Mouse (Mus musculus) MEL (cell line): ENCODE data around the gene Golga4. TPM values are rescaled to one million over a fixed set of nuclear protein-coding genes. Genes with fewer than 3 reads are reported as not detected.

Experiments
- DNase-seq: peaks from one replicate; pipeline ENCODE4 v3.0.0; 2011; ENCODE audit warnings: low read depth, low spot score
- H3K27ac ChIP-seq: 2 replicates; pipeline ENCODE4 v1.5.1; 2012; ENCODE audit warnings: low read depth, mild to moderate bottlenecking, control low read depth, low read length, moderate library complexity; ENCODE audit not compliant: control insufficient read depth
- H3K27me3 ChIP-seq, 2 experiments: fragments of 150-350 bp in 1 of 2; sonication (generic) in 1 of 2; 2 replicates each; pipeline ENCODE4 v1.6.1; 2012; ENCODE audit warnings: low read length in 2 of 2, mild to moderate bottlenecking in 2 of 2, improper control_type of control experiment in 1 of 2, moderate library complexity in 1 of 2; ENCODE audit not compliant: insufficient read depth in 2 of 2, control insufficient read depth in 1 of 2
- H3K36me3 ChIP-seq, 2 experiments: 2 replicates each; pipeline ENCODE4 v1.6.1; 2012 to 2014; ENCODE audit warnings: low read length in 2 of 2, improper control_type of control experiment in 1 of 2, inconsistent platforms in 1 of 2, mild to moderate bottlenecking in 1 of 2; ENCODE audit not compliant: insufficient read depth in 2 of 2, control insufficient read depth in 1 of 2
- H3K4me1 ChIP-seq, 2 experiments: fragments of 150-350 bp in 1 of 2; sonication (generic) in 1 of 2; 2 replicates each; pipeline ENCODE4 v1.6.1; 2012; ENCODE audit warnings: low read length in 2 of 2, improper control_type of control experiment in 1 of 2, mild to moderate bottlenecking in 1 of 2; ENCODE audit not compliant: insufficient read depth in 2 of 2, control insufficient read depth in 1 of 2
- H3K4me3 ChIP-seq, 2 experiments: fragments of 150-350 bp in 1 of 2; sonication (generic) in 1 of 2; 2 replicates each; pipeline ENCODE4 v1.5.1; 2012; ENCODE audit warnings: low read depth in 2 of 2, low read length in 2 of 2, mild to moderate bottlenecking in 2 of 2, moderate library complexity in 2 of 2, control low read depth in 1 of 2, improper control_type of control experiment in 1 of 2; ENCODE audit not compliant: control insufficient read depth in 1 of 2, insufficient read depth in 1 of 2
- H3K79me2 ChIP-seq: 2 replicates; pipeline ENCODE4 v1.6.1; 2012; ENCODE audit warnings: mild to moderate bottlenecking, low read length, moderate library complexity; ENCODE audit not compliant: control insufficient read depth, poor library complexity, insufficient read depth
- H3K9ac ChIP-seq: 2 replicates; pipeline ENCODE4 v1.6.1; 2012; ENCODE audit warnings: low read depth, mild to moderate bottlenecking, control low read depth, low read length, moderate library complexity; ENCODE audit not compliant: control insufficient read depth, poor library complexity, severe bottlenecking
- H3K9me3 ChIP-seq: fragments of 150-350 bp; sonication (generic); replicated peaks from 2 replicates; pipeline ENCODE4 v1.6.1; 2012; ENCODE audit warnings: mild to moderate bottlenecking, low read length, improper control_type of control experiment, moderate library complexity; ENCODE audit not compliant: insufficient read depth
- BHLHE40 ChIP-seq: IDR thresholded peaks from 2 replicates; pipeline ENCODE4 v1.6.1; 2012; ENCODE audit warnings: low read depth, mild to moderate bottlenecking, inconsistent platforms, low read length, improper control_type of control experiment, borderline replicate concordance
- CHD2 ChIP-seq: IDR thresholded peaks from 2 replicates; pipeline ENCODE4 v1.6.1; 2011; ENCODE audit warnings: low read length, improper control_type of control experiment
- ELF1 ChIP-seq: IDR thresholded peaks from 2 replicates; pipeline ENCODE4 v1.6.1; 2014; ENCODE audit warnings: low read depth, mild to moderate bottlenecking, inconsistent platforms, low read length, improper control_type of control experiment, moderate library complexity
- EP300 ChIP-seq, 2 experiments: IDR thresholded peaks; 2 replicates each; pipeline ENCODE4 v1.6.1; 2011; ENCODE audit warnings: improper control_type of control experiment in 2 of 2, low read length in 2 of 2, low read depth in 1 of 2, mild to moderate bottlenecking in 1 of 2
- ETS1 ChIP-seq: IDR thresholded peaks from 2 replicates; pipeline ENCODE4 v1.6.1; 2012; ENCODE audit warnings: low read depth, mild to moderate bottlenecking, inconsistent platforms, low read length, improper control_type of control experiment, moderate library complexity
- KAT2A ChIP-seq: conservative IDR thresholded peaks from 2 replicates; pipeline ENCODE4 v1.6.1; 2012; ENCODE audit warnings: low read depth, low read length, improper control_type of control experiment, inconsistent platforms
- MAX ChIP-seq: IDR thresholded peaks from 2 replicates; pipeline ENCODE4 v1.6.1; 2011; ENCODE audit warnings: low read length, improper control_type of control experiment
- MAZ ChIP-seq: IDR thresholded peaks from 2 replicates; pipeline ENCODE4 v1.6.1; 2012; ENCODE audit warnings: low read depth, mild to moderate bottlenecking, inconsistent platforms, low read length, improper control_type of control experiment
- MYB ChIP-seq: IDR thresholded peaks from 2 replicates; pipeline ENCODE4 v1.6.1; 2011; ENCODE audit warnings: mild to moderate bottlenecking, low read depth, low read length, improper control_type of control experiment
- MYC ChIP-seq: IDR thresholded peaks from 2 replicates; pipeline ENCODE4 v1.6.1; 2011; ENCODE audit warnings: low read depth, mild to moderate bottlenecking, low read length, improper control_type of control experiment, moderate library complexity
- POLR2A ChIP-seq, 2 experiments: IDR thresholded peaks; 2 replicates each; pipeline ENCODE4 v1.6.1; 2011 to 2012; ENCODE audit warnings: low read length in 2 of 2, mild to moderate bottlenecking in 2 of 2, control low read depth in 1 of 2, improper control_type of control experiment in 1 of 2, low read depth in 1 of 2, moderate library complexity in 1 of 2; ENCODE audit not compliant: control insufficient read depth in 1 of 2, insufficient read depth in 1 of 2, poor library complexity in 1 of 2
- POLR2AphosphoS5 ChIP-seq: IDR thresholded peaks from 2 replicates; pipeline ENCODE4 v1.6.1; 2012; ENCODE audit warnings: low read depth, borderline replicate concordance, mild to moderate bottlenecking, inconsistent platforms, low read length, moderate library complexity, mixed read lengths
- SIN3A ChIP-seq: IDR thresholded peaks from 2 replicates; pipeline ENCODE4 v1.6.1; 2012; ENCODE audit warnings: low read length, improper control_type of control experiment, inconsistent platforms
- TAL1 ChIP-seq: IDR thresholded peaks from 2 replicates; pipeline ENCODE4 v1.6.1; 2012; ENCODE audit warnings: mild to moderate bottlenecking, inconsistent platforms, low read length, moderate library complexity, mixed read lengths
- TBP ChIP-seq: IDR thresholded peaks from 2 replicates; pipeline ENCODE4 v1.8.0; 2011; ENCODE audit warnings: low read depth, low read length, improper control_type of control experiment
- USF1 ChIP-seq: IDR thresholded peaks from 2 replicates; pipeline ENCODE4 v1.6.1; 2014; ENCODE audit warnings: low read depth, mild to moderate bottlenecking, inconsistent platforms, low read length, improper control_type of control experiment, moderate library complexity
- USF2 ChIP-seq, 2 experiments: IDR thresholded peaks; 2 replicates each; pipeline ENCODE4 v1.6.1; 2011 to 2012; ENCODE audit warnings: improper control_type of control experiment in 2 of 2, low read length in 2 of 2, borderline replicate concordance in 1 of 2, inconsistent platforms in 1 of 2, low read depth in 1 of 2, mild to moderate bottlenecking in 1 of 2; ENCODE audit not compliant: insufficient read depth in 1 of 2
- ZMIZ1 ChIP-seq: IDR thresholded peaks from 2 replicates; pipeline ENCODE4 v1.6.1; 2012; ENCODE audit warnings: low read depth, mild to moderate bottlenecking, inconsistent platforms, low read length, improper control_type of control experiment, moderate library complexity
- polyA plus RNA-seq, 2 experiments: library from polyadenylated mRNA; stranded (reverse) in 1 of 2; unstranded in 1 of 2; fragments of >175 nt in 1 of 2; fragments of >200 nt in 1 of 2; gene quantifications; 2 replicates each; pipeline versions ENCODE4 v1.2.1 to v1.2.4; 2012; ENCODE audit warnings: low replicate concordance in 2 of 2, low read depth in 1 of 2; ENCODE audit not compliant: insufficient read length in 2 of 2, insufficient read depth in 1 of 2, missing spikeins in 1 of 2
- total RNA-seq: library from RNA; depleted of rRNA; stranded (reverse); fragments of 300-350 nt; gene quantifications from 2 replicates; pipeline ENCODE4 v1.2.3, GENCODE M21; 2012

Golga4 gene
- total and polyA plus RNA-seq, 3 experiments: 29.8 to 465 (median 38.9) TPM

DNA sequence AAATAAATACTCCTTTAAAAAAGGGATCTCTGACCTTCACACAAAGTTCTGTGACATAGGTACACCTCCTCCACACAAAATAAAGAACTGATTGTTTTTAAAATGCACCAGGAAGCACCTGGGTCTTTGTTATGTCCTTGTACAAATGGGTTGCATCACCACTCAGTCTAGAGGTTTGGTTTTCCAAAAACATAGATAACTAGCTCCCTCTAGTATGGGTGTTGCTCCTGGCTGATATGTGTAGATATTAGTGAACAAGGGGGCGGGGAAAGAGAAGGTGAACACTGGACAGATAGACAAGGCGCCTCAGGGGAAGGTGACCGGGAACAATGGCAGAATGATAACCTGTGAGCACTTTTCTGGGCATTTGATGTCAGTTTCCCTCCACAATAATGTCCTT lies 10.1 kb upstream of the Golga4 start (continued):
- TF ChIP-seq MAX: no peak

- H3K27me3 ChIP-seq: no peaks in the 10 kb centered on the region; a peak in 1 of 4 replicates
Measured at GRCm38 (mm10) chr9:118496952-118497351, 9.1 kb upstream of the Golga4 start.

GRCm38 (mm10) chr9:118498061-118498460 lies 8.0 kb upstream of the Golga4 start:
- Histone ChIP-seq H3K27me3 (no peaks in the 10 kb centered on the region; a peak in 1 of 4 replicates), H3K79me2 (no peaks in the 10 kb centered on the region), H3K27ac (no peak overlapping the region), H3K9me3 (no peaks in the 10 kb centered on the region), H3K9ac (no peak overlapping the region), H3K4me1 (peaks cover 6 to 8% of the 10 kb centered on the region in 2 experiments; a peak in 3 of 4 replicates), H3K36me3 (no peaks in the 10 kb centered on the region), H3K4me3 (no peak overlapping the region)
- DNase-seq: no peak
- no peak for TF ChIP-seq ZMIZ1
- no peak for TF ChIP-seq CHD2
- no peak for TF ChIP-seq BHLHE40
- no peak for TF ChIP-seq EP300 (IDR thresholded peaks at IDR 0.05; ENCODE audit: low read depth in 1 of 2, low read length in 2 of 2)
- no peak for TF ChIP-seq ELF1
- TF ChIP-seq SIN3A: no peak
- no peak for TF ChIP-seq USF1
- TF ChIP-seq MYC: no peak
- TF ChIP-seq MAZ: no peak

More at GRCm38 (mm10) chr9:118496952-118497351, 9.1 kb upstream of the Golga4 start:
- no peak overlapping the region for H3K4me3 ChIP-seq
- H3K36me3 ChIP-seq: no peaks in the 10 kb centered on the region
- no peaks in the 10 kb centered on the region for H3K9me3 ChIP-seq
- peak; percentile 30 for DNase-seq
- TF ChIP-seq POLR2AphosphoS5 (no peak), ZMIZ1 (no peak), POLR2A (IDR thresholded peaks at IDR 0.05; ENCODE audit: control insufficient read depth in 1 of 2, insufficient read depth in 1 of 2, low read depth in 1 of 2, low read length in 2 of 2, poor library complexity in 1 of 2) (no peak), KAT2A (no peak), MYB (no peak), BHLHE40 (no peak), USF2 (IDR thresholded peaks at IDR 0.05; ENCODE audit: borderline replicate concordance in 1 of 2, insufficient read depth in 1 of 2, low read depth in 1 of 2, low read length in 2 of 2) (no peak), TBP (no peak), TAL1 (no peak), ETS1 (no peak)
- peaks cover 6 to 8% of the 10 kb centered on the region in 2 experiments; a peak in 3 of 4 replicates for H3K4me1 ChIP-seq
- H3K27ac ChIP-seq: no peak overlapping the region
- no peak overlapping the region for H3K9ac ChIP-seq
- no peaks in the 10 kb centered on the region for H3K79me2 ChIP-seq
